ENCODE assay signal across 7 mouse cellular contexts in genomic region chr2:173702096-173702866, GRCm38 (mm10). TPM values are rescaled to one million over a fixed set of nuclear protein-coding genes. Genes with fewer than 3 reads are reported as not detected.
DNase-seq lines count a peak whose midpoint lies in the region; ATAC-seq and TF ChIP-seq lines count a peak whose summit lies in the region.

No protein-coding gene starts in this region.

- no peak overlapping the region for H3K4me3 ChIP-seq in layer of hippocampus, adult 2 months
- no peak overlapping the region for H3K4me3 ChIP-seq in forebrain, postnatal 0 days (ENCODE audit: low read depth, low read length)
- H3K4me3 ChIP-seq in hindbrain, embryonic 16.5 days (ENCODE audit: low read length), result no peak overlapping the region

- 55% methylated on average over 16 of the region's 16 CpGs for WGBS in forebrain, postnatal 0 days
- 60% methylated on average over 16 of the region's 16 CpGs for WGBS in hindbrain, embryonic 16.5 days

- no peaks in the 10 kb centered on the region for H3K9me3 ChIP-seq in forebrain, postnatal 0 days (ENCODE audit: low read length)
- H3K9me3 ChIP-seq in hindbrain, embryonic 16.5 days (ENCODE audit: control insufficient read depth, low read length), result no peaks in the 10 kb centered on the region

- DNase-seq in layer of hippocampus, adult 2 months (ENCODE audit: low spot score in 2 of 2), result peak in 1 of 2 experiments; percentile 14
- DNase-seq in layer of hippocampus, postnatal 36 days, result no peak
- DNase-seq in forebrain, postnatal 0 days, result peak; percentile 24
- DNase-seq in mesoderm, embryonic 11.5 days (ENCODE audit: low read depth, low spot score), result peak; percentile 30
- DNase-seq in gastrocnemius, postnatal 14 days, result no peak
- DNase-seq in layer of hippocampus, postnatal 14 days (ENCODE audit: low spot score in 2 of 2), result no peak

- peaks cover 32% of the 10 kb centered on the region; the same call in 1 of the 2 replicates for H3K36me3 ChIP-seq in forebrain, postnatal 0 days (ENCODE audit: insufficient read depth)
- H3K36me3 ChIP-seq in hindbrain, embryonic 16.5 days (ENCODE audit: control insufficient read depth, insufficient read depth, low read length), result peaks cover 12% of the 10 kb centered on the region

- H3K27ac ChIP-seq in layer of hippocampus, adult 2 months, result peak overlapping the region; percentile 46; the same call in 1 of the 2 replicates
- H3K27ac ChIP-seq in forebrain, postnatal 0 days (ENCODE audit: low read depth, low read length), result no peak overlapping the region
- peak overlapping the region; percentile 71 for H3K27ac ChIP-seq in hindbrain, embryonic 16.5 days (ENCODE audit: low read depth, low read length)

- H3K27me3 ChIP-seq in forebrain, postnatal 0 days (ENCODE audit: insufficient read depth, low read length), result no peaks in the 10 kb centered on the region
- no peaks in the 10 kb centered on the region for H3K27me3 ChIP-seq in hindbrain, embryonic 16.5 days (replicated peaks; ENCODE audit: control insufficient read depth, insufficient read depth, low read length)

- intact Hi-C loops in gastrocnemius, postnatal 14 days (cut with DNase I; ENCODE audit: low total_unique reads), result no loop called here

- H3K4me1 ChIP-seq in forebrain, postnatal 0 days (ENCODE audit: insufficient read depth), result no peaks in the 10 kb centered on the region
- H3K4me1 ChIP-seq in hindbrain, embryonic 16.5 days (ENCODE audit: control insufficient read depth, insufficient read depth, low read depth, low read length), result peaks cover 22% of the 10 kb centered on the region

- ATAC-seq in forebrain, postnatal 0 days, result 0 out of 2 replicates have a peak, but pooled peaks have one; percentile 27
- peak; percentile 77 for ATAC-seq in hindbrain, embryonic 16.5 days

- H3K9ac ChIP-seq in forebrain, postnatal 0 days, result no peak overlapping the region
- H3K9ac ChIP-seq in hindbrain, embryonic 16.5 days (ENCODE audit: low read depth, low read length), result no peak overlapping the region

- no peak for TF ChIP-seq CTCF in layer of hippocampus, adult 2 months (conservative IDR thresholded peaks at IDR 0.05)
- TF ChIP-seq CTCF in forebrain, postnatal 0 days (IDR thresholded peaks at IDR 0.05; ENCODE audit: low read depth), result no peak

- H3K4me2 ChIP-seq in forebrain, postnatal 0 days (ENCODE audit: low read depth), result no peak overlapping the region
- H3K4me2 ChIP-seq in hindbrain, embryonic 16.5 days (ENCODE audit: low read length), result peak overlapping the region; percentile 15; the same call in 1 of the 2 replicates

RNA-seq across cellular contexts. Expression of gene 1700010B08Rik, which starts 16.9 kb away (rescaled TPM):
- not detected for total RNA-seq in layer of hippocampus, adult 2 months (2021)
- not detected for total RNA-seq in layer of hippocampus, postnatal 36 days (2021)
- not detected in 2 replicates for total RNA-seq in forebrain, postnatal 0 days (2014; rRNA removed)
- polyA plus RNA-seq in forebrain, postnatal 0 days (2015; fragmentation: Nextera tagmentation; extraction: Ambion mirVana), result not detected in 2 replicates
- polyA plus RNA-seq in hindbrain, embryonic 16.5 days (2015; fragmentation: Nextera tagmentation; extraction: Ambion mirVana), result not detected in 2 replicates
- not detected for total RNA-seq in gastrocnemius, postnatal 14 days (2021)
- not detected for total RNA-seq in layer of hippocampus, postnatal 14 days (2021)

RNA-seq across cellular contexts. Expression of gene Vapb, which starts 35.0 kb away (rescaled TPM):
- 100 to 1,000 TPM; 112 to 113 TPM for total RNA-seq in layer of hippocampus, adult 2 months (2021)
- total RNA-seq in layer of hippocampus, postnatal 36 days (2021), result 100 to 1,000 TPM; 114 to 126 TPM
- total RNA-seq in forebrain, postnatal 0 days (2014; rRNA removed), result 40.2 and 41.8 TPM in 2 replicates
- 12.4 and 13.6 TPM in 2 replicates for polyA plus RNA-seq in forebrain, postnatal 0 days (2015; fragmentation: Nextera tagmentation; extraction: Ambion mirVana)
- polyA plus RNA-seq in hindbrain, embryonic 16.5 days (2015; fragmentation: Nextera tagmentation; extraction: Ambion mirVana), result 16.3 and 22.1 TPM in 2 replicates
- 100 to 1,000 TPM; 160 to 166 TPM for total RNA-seq in gastrocnemius, postnatal 14 days (2021)
- 100 to 1,000 TPM; 105 to 110 TPM for total RNA-seq in layer of hippocampus, postnatal 14 days (2021)

RNA-seq across cellular contexts. Expression of gene Rab22a, which starts 42.7 kb away (rescaled TPM):
- 10 to 100 TPM; 23.9 to 28.3 TPM for total RNA-seq in layer of hippocampus, adult 2 months (2021)
- total RNA-seq in layer of hippocampus, postnatal 36 days (2021), result 10 to 100 TPM; 27.1 to 27.8 TPM
- total RNA-seq in forebrain, postnatal 0 days (2014; rRNA removed), result 20.4 and 23.0 TPM in 2 replicates
- polyA plus RNA-seq in forebrain, postnatal 0 days (2015; fragmentation: Nextera tagmentation; extraction: Ambion mirVana), result 33.4 and 37.0 TPM in 2 replicates
- 32.5 and 35.0 TPM in 2 replicates for polyA plus RNA-seq in hindbrain, embryonic 16.5 days (2015; fragmentation: Nextera tagmentation; extraction: Ambion mirVana)
- total RNA-seq in gastrocnemius, postnatal 14 days (2021), result 10 to 100 TPM; 21.5 to 22.5 TPM
- 10 to 100 TPM; 24.4 to 25.6 TPM for total RNA-seq in layer of hippocampus, postnatal 14 days (2021)

Comparison
In these comparisons a context has a peak if more than half of its experiments do, and no peak if none do; other contexts are left out.
1. DNase-seq: peak in forebrain, postnatal 0 days (single experiment) and mesoderm, embryonic 11.5 days (single experiment); none in layer of hippocampus, postnatal 36 days (0 of 2), gastrocnemius, postnatal 14 days (single experiment) and layer of hippocampus, postnatal 14 days (0 of 2).